Mouse (Mus musculus) ES-Bruce4 (cell line): Measurements from ENCODE around the gene Tctex1d1. TPM values are rescaled to one million over a fixed set of nuclear protein-coding genes. Genes with fewer than 3 reads are reported as not detected.

ENCODE experiments used
- H3K27ac ChIP-seq: 2 replicates; pipeline ENCODE4 v1.5.1; 2012; ENCODE audit warnings: low read length, inconsistent platforms; ENCODE audit not compliant: insufficient read depth
- H3K27me3 ChIP-seq: 2 replicates; pipeline ENCODE4 v1.6.1; 2012; ENCODE audit warnings: mild to moderate bottlenecking, low read length, inconsistent platforms; ENCODE audit not compliant: control insufficient read depth, poor library complexity, insufficient read depth, severe bottlenecking
- H3K36me3 ChIP-seq: 2 replicates; pipeline ENCODE4 v1.6.1; 2012; ENCODE audit warnings: inconsistent platforms, mild to moderate bottlenecking, low read length, moderate library complexity; ENCODE audit not compliant: control insufficient read depth, poor library complexity, insufficient read depth, severe bottlenecking
- H3K4me1 ChIP-seq: one replicate; pipeline ENCODE4 v1.8.1; 2011; ENCODE audit warnings: low read length; ENCODE audit not compliant: control insufficient read depth, insufficient read depth
- H3K4me3 ChIP-seq: 2 replicates; pipeline ENCODE4 v1.5.1; 2011; ENCODE audit warnings: low read depth, mild to moderate bottlenecking, low read length
- H3K9ac ChIP-seq: 2 replicates; pipeline ENCODE4 v1.6.1; 2012; ENCODE audit warnings: low read depth, mild to moderate bottlenecking, inconsistent platforms; ENCODE audit not compliant: poor library complexity, severe bottlenecking
- H3K9me3 ChIP-seq: replicated peaks from 2 replicates; pipeline ENCODE4 v1.6.1; 2012; ENCODE audit warnings: mild to moderate bottlenecking, low read length, inconsistent platforms; ENCODE audit not compliant: control insufficient read depth, poor library complexity, insufficient read depth, severe bottlenecking
- CTCF ChIP-seq: IDR thresholded peaks from one replicate; pipeline ENCODE4 v1.8.1; 2011; ENCODE audit warnings: low read depth, low read length
- EP300 ChIP-seq: IDR thresholded peaks from 2 replicates; pipeline ENCODE4 v1.6.1; 2011; ENCODE audit warnings: low read depth, low read length; ENCODE audit not compliant: insufficient read depth
- POLR2A ChIP-seq: IDR thresholded peaks from one replicate; pipeline ENCODE4 v1.8.1; 2011; ENCODE audit warnings: low read length; ENCODE audit not compliant: insufficient read depth
- polyA plus RNA-seq: library from polyadenylated mRNA; stranded (reverse); fragments of >200 nt; gene quantifications from 2 replicates; pipeline ENCODE4 v1.2.4, GENCODE M21; 2011; ENCODE audit warnings: low read depth; ENCODE audit not compliant: missing spikeins, insufficient read depth, insufficient read length

Tctex1d1 gene
- polyA plus RNA-seq, 1 experiment, result not detected

DNA sequence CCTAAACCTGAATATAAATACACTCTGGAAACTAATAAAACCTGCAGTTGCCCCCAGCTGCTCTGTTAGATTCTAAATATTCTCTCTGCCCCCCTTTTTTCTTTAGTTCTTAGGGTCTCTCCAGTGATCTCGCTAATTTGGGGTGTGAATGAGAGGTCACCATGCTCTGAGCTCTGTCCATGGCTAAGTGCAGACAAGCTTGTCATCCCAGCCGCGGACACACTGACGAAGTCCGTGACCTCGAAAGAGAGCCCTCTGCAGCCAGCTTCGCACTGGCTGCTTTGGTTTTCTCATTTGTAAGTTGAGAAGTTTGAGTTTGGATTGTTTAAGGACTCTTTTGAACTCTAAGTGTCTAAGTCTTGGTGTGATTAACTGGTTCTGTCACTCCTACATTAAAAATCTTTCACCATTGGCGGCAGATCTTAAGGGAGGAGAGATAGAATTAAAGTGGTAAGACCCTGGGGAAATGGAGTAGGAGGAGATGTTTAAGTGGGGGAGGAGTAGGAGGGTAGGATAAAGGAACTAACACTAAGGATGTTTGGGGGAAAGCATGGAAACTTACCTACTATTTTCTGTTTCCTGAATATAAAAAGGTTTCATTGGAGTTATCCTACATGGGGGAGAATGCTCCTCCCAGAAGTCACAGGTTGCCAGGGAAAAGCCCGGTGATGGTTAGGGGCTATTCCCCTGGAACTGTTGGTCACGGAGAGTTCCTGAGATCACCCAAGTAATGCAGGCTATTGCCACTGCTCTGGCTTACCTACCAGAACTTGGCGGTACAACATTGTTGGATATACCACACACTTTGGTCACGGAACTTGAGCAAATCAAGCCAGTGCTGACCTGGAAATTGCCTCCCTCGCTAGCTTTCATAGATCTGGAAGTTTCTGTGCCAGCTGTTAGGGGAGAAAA is 50.0 kb downstream of the Tctex1d1 start:
- Histone ChIP-seq H3K27me3 (no peaks in the 10 kb centered on the region), H3K27ac (no peak overlapping the region), H3K4me3 (no peak overlapping the region), H3K36me3 (no peaks in the 10 kb centered on the region), H3K4me1 (no peaks in the 10 kb centered on the region), H3K9me3 (no peaks in the 10 kb centered on the region), H3K9ac (no peak overlapping the region)
- TF ChIP-seq EP300 (no peak), CTCF (no peak), POLR2A (no peak)

DNA sequence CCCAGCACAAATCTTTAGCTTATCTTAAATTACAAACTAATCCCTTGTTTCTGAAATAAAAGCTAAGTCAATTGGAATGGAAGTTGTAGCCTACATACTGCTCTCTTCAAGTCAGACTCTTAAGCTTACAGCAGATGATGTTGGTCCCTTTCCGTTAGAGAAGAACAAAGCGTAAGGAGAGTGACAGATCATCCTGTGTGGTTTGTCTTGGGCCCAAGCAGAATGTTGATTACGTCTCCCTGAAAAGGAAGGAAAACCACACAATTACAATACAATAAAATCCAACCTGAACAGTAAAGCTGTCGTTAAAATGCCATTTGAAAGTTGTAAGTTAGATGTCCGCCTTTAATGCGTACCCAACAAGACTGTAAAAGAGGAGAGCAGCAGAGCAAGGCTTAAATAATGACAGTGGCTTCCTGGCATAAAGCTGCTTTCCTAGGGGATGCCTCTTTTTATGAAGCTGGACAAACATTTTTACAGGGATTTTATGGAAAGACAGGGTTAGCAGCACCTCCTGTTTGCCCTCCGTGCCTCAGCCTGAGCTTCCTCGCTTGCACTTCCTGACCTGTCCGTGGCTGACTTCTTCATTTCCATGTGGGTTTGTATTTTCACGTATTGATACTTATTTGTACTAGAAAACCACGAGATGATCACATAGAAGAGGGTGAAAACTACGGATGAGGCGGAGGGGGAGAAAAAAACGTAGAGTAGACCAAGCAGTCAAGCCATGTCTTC is 60.9 kb downstream of the Tctex1d1 start:
- H3K27ac ChIP-seq, result no peak overlapping the region
- no peaks in the 10 kb centered on the region for H3K4me1 ChIP-seq
- no peak overlapping the region for H3K9ac ChIP-seq
- TF ChIP-seq EP300 (no peak), CTCF (no peak), POLR2A (no peak)
- H3K4me3 ChIP-seq, result no peak overlapping the region
- no peaks in the 10 kb centered on the region for H3K27me3 ChIP-seq
- no peaks in the 10 kb centered on the region for H3K9me3 ChIP-seq
- H3K36me3 ChIP-seq, result no peaks in the 10 kb centered on the region

GRCm38 (mm10) chr4:103039838-103040191 is 61.4 kb downstream of the Tctex1d1 start:
- no peak overlapping the region for H3K9ac ChIP-seq
- H3K27ac ChIP-seq, result no peak overlapping the region
- H3K9me3 ChIP-seq, result no peaks in the 10 kb centered on the region
- no peaks in the 10 kb centered on the region for H3K4me1 ChIP-seq
- no peaks in the 10 kb centered on the region for H3K36me3 ChIP-seq
- no peak overlapping the region for H3K4me3 ChIP-seq
- H3K27me3 ChIP-seq, result no peaks in the 10 kb centered on the region
- TF ChIP-seq POLR2A (no peak), CTCF (no peak), EP300 (no peak)

DNA sequence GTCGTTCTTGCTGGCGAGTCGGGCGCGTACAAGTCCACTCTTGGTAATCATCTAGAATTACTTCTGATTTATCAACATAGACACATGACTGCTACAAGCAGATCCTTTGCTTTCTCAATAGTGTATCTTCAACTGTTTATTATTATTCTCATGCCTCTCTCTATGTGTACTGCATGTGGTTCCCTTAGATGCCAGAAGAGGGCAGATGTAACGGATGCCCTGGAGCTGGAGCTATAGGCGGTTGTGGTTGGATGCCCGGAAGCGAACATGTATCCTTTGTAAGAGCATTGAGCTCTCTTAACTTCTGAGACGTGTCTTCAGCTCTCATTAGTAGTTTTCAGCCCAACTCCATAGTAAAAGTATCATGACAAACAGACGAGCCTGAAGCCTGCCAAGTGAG is 64.6 kb downstream of the Tctex1d1 start:
- H3K27ac ChIP-seq, result no peak overlapping the region
- H3K4me3 ChIP-seq, result no peak overlapping the region
- TF ChIP-seq POLR2A (no peak), EP300 (no peak), CTCF (peak; percentile 11)
- no peak overlapping the region for H3K9ac ChIP-seq
- H3K9me3 ChIP-seq, result no peaks in the 10 kb centered on the region
- no peaks in the 10 kb centered on the region for H3K36me3 ChIP-seq
- H3K27me3 ChIP-seq, result no peaks in the 10 kb centered on the region
- H3K4me1 ChIP-seq, result no peaks in the 10 kb centered on the region

DNA sequence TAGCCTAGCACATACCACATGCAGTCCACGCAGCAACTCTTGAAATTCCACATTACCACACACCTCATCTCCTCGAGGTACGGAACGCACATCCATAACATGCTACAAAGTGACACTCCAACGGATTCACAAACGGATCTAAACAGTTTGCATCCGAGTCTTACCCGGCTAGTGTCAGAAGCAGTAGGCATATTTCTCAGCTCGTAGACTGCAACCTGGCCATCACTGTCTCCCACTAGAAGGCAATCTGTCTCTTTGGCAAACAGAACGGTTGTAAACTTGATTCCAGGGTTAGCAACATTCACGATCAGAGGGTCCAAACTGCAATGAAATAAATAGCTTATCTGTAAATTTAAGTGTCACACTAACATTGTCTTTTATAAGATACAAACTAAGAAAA is 69.6 kb downstream of the Tctex1d1 start:
- no peak overlapping the region for H3K4me3 ChIP-seq
- H3K4me1 ChIP-seq, result no peaks in the 10 kb centered on the region
- H3K9ac ChIP-seq, result no peak overlapping the region
- H3K27ac ChIP-seq, result no peak overlapping the region
- TF ChIP-seq CTCF (no peak), POLR2A (no peak), EP300 (no peak)
- no peaks in the 10 kb centered on the region for H3K27me3 ChIP-seq
- no peaks in the 10 kb centered on the region for H3K36me3 ChIP-seq
- H3K9me3 ChIP-seq, result no peaks in the 10 kb centered on the region

Other genes with a start within 250 kb of the Tctex1d1 start
- 2.9 and 4.7 TPM in 2 replicates for gene Sgip1, start 237.3 kb upstream of the Tctex1d1 start, polyA plus RNA-seq
- not detected in 2 replicates for gene Insl5, start 48.2 kb downstream of the Tctex1d1 start, polyA plus RNA-seq
- gene Mier1, start 135.8 kb downstream of the Tctex1d1 start, polyA plus RNA-seq, result 77.2 and 85.0 TPM in 2 replicates
- 1.8 and 1.9 TPM in 2 replicates for gene Wdr78, start 135.9 kb downstream of the Tctex1d1 start, polyA plus RNA-seq
- gene Slc35d1, start 236.6 kb downstream of the Tctex1d1 start, polyA plus RNA-seq, result 14.1 and 15.0 TPM in 2 replicates